Mouse (Mus musculus) thymus, adult 2 months (tissue): ENCODE data around the gene Adgrb3. TPM values are rescaled to one million over a fixed set of nuclear protein-coding genes. Genes with fewer than 3 reads are reported as not detected.
"Not testable (repeated sequence)": the region's sequence is repeated elsewhere in the genome, so short reads cannot be mapped to it uniquely, and the experiment has no call there.

Experiments used
- DNase-seq: peaks from one replicate; pipeline ENCODE4 v3.0.0; 2021
- H3K27ac ChIP-seq: fragments of 200-500 bp; 2 replicates; pipeline ENCODE4 v1.5.1; 2012; ENCODE audit warnings: low read length, control low read depth; ENCODE audit not compliant: control insufficient read depth, insufficient read depth
- H3K27me3 ChIP-seq: fragments of 200-500 bp; 2 replicates; pipeline ENCODE4 v1.6.1; 2012; ENCODE audit warnings: mild to moderate bottlenecking, low read length, moderate library complexity, mixed read lengths; ENCODE audit not compliant: control insufficient read depth, insufficient read depth
- H3K36me3 ChIP-seq: fragments of 200-500 bp; 2 replicates; pipeline ENCODE4 v1.6.1; 2012; ENCODE audit warnings: mild to moderate bottlenecking, low read length, moderate library complexity; ENCODE audit not compliant: control insufficient read depth, insufficient read depth
- H3K4me1 ChIP-seq: fragments of 200-500 bp; replicated peaks from 2 replicates; pipeline ENCODE4 v1.6.1; 2012; ENCODE audit warnings: low read length; ENCODE audit not compliant: control insufficient read depth, insufficient read depth
- H3K4me3 ChIP-seq: fragments of 200-500 bp; 2 replicates; pipeline ENCODE4 v1.5.1; 2012; ENCODE audit warnings: mild to moderate bottlenecking, low read length, control low read depth, moderate library complexity; ENCODE audit not compliant: control insufficient read depth, insufficient read depth
- CTCF ChIP-seq: fragments of 200-500 bp; IDR thresholded peaks from 2 replicates; pipeline ENCODE4 v1.5.1; 2012; ENCODE audit warnings: mild to moderate bottlenecking, control low read depth, low read length, moderate library complexity, borderline replicate concordance; ENCODE audit not compliant: control insufficient read depth, poor library complexity, insufficient read depth; ENCODE audit errors: extremely low read depth
- POLR2A ChIP-seq: fragments of 200-500 bp; IDR thresholded peaks from 2 replicates; pipeline ENCODE4 v1.6.1; 2012; ENCODE audit warnings: mild to moderate bottlenecking, low read length, control low read depth, moderate library complexity; ENCODE audit not compliant: control insufficient read depth, poor library complexity, insufficient read depth; ENCODE audit errors: extremely low read depth
- WGBS: fragments of 180-500 bp; shearing (Covaris S2); methylation state at CpG from one replicate; pipeline ENCODE4 v1.1.7; 2018; 5-methylcytosine and 5-hydroxymethylcytosine counted together
- polyA plus RNA-seq: library from polyadenylated mRNA; depleted of rRNA; stranded (reverse); fragments of >200 nt; gene quantifications from 2 replicates; pipeline ENCODE4 v1.2.3, GENCODE M21; 2012

The Adgrb3 gene
- polyA plus RNA-seq, 1 experiment = 0.05 TPM

DNA sequence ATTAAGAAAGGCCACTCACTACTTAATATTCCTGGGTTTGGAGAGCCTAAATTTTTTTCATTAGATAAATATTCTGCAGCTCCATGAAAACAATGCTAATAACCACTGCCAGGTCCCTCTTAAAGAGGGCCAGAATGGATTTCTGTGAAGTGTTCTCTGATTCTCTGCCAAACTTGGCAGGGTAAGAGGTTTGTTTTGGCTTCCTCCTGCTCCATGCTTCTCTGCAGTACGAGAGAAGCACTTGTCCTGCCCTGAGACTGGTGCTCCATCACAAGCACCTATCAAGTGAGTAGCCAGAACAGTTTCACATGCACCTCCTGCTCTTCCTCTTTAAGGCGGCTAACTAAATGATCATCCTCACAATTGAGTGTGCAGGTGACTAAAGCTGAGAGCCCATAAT is 771.9 kb downstream of the Adgrb3 start:
- H3K36me3 ChIP-seq = no peaks in the 10 kb centered on the region
- no peaks in the 10 kb centered on the region for H3K4me1 ChIP-seq
- no peak overlapping the region for H3K4me3 ChIP-seq
- WGBS = 63% methylated on average over 2 of the region's 2 CpGs
- H3K27ac ChIP-seq = no peak overlapping the region
- H3K27me3 ChIP-seq = no peaks in the 10 kb centered on the region
- DNase-seq = no peak
- TF ChIP-seq POLR2A (no peak), CTCF (no peak)

GRCm38 (mm10) chr1:25057212-25057611 is 772.3 kb downstream of the Adgrb3 start:
- no peak overlapping the region for H3K27ac ChIP-seq
- DNase-seq = no peak
- TF ChIP-seq POLR2A = no peak
- TF ChIP-seq CTCF = no peak
- 93% methylated on average over 6 of the region's 6 CpGs for WGBS
- H3K4me3 ChIP-seq = no peak overlapping the region
- H3K27me3 ChIP-seq = no peaks in the 10 kb centered on the region
- no peaks in the 10 kb centered on the region for H3K36me3 ChIP-seq
- no peaks in the 10 kb centered on the region for H3K4me1 ChIP-seq

- TF ChIP-seq CTCF (no peak), POLR2A (no peak)
- Histone ChIP-seq H3K4me3 (no peak overlapping the region), H3K27me3 (no peaks in the 10 kb centered on the region), H3K4me1 (no peaks in the 10 kb centered on the region), H3K27ac (no peak overlapping the region), H3K36me3 (no peaks in the 10 kb centered on the region)
- DNase-seq = no peak
- 86% methylated on average over 4 of the region's 4 CpGs for WGBS
These were observed 787.4 kb downstream of the Adgrb3 start for GRCm38 (mm10) chr1:25042091-25042490.

DNA sequence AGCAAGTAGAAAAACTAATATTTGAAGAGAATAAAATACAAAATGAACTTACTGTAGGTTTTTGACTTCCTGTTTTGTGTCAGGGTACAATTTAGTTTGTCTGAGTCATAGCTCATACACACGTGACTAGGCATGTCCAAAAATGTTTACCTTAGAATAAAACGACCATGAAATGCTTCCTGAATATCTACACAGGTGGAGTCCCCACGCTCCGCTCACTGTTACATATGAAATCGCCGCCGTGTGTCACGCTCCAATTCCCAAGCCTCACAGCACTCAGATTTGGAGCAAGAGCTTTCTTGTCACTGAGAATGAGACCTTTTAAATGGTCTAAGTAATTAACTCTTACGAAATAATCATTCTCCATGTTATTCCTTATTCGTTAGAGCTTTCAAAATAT is 795.3 kb downstream of the Adgrb3 start:
- WGBS = 81% methylated on average over 10 of the region's 10 CpGs
- H3K27ac ChIP-seq = no peak overlapping the region
- no peaks in the 10 kb centered on the region for H3K36me3 ChIP-seq
- TF ChIP-seq POLR2A (no peak), CTCF (no peak)
- H3K4me3 ChIP-seq = no peak overlapping the region
- H3K27me3 ChIP-seq = no peaks in the 10 kb centered on the region
- H3K4me1 ChIP-seq = no peaks in the 10 kb centered on the region
- no peak for DNase-seq

DNA sequence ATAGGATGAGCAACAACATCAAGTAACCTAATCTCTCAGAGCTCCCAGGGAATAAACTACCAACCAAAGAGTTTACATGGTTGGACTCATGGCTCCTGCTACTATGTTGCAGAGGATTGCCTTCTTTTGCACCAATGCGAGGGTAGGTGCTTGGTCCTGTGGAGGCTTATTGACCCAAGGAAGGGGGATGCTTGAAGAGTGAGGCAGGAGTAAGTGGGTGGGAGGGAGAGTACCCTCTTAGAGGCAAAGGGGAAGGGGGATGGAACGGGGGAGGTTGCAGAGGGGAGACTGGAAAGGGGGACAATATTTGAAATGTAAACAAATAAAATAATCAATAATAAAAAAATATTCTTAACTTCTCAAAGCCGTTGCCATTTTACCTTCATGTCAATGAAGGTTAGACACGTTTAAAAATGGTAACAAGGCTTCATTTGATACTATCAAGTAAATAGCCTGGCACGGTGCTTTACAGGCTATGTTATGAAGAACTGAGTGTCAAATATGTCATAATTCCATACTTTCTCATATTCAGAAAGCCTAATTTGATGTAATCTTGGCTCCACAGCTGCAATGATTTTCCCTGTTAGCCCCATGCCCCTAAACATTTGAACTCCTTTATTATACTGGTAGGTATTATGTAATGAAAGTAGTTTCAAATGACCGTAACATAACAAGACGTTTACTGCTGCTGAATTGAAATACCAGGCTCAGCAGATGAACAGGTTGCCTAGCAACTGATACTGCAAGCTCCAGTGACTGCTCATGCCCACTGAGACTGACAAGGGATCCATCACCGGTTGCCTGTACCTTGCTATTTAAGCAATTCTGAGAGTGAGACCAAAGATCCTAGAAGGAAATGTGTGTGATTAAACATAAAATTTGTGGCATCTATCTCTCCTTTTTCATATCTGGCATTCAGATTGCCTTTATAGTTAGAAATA is 796.1 kb downstream of the Adgrb3 start:
- no peak overlapping the region for H3K27ac ChIP-seq
- no peaks in the 10 kb centered on the region for H3K27me3 ChIP-seq
- no peak overlapping the region for H3K4me3 ChIP-seq
- WGBS = 81% methylated on average over 8 of the region's 8 CpGs
- no peaks in the 10 kb centered on the region for H3K4me1 ChIP-seq
- H3K36me3 ChIP-seq = no peaks in the 10 kb centered on the region
- TF ChIP-seq POLR2A (no peak), CTCF (no peak)
- DNase-seq = no peak

DNA sequence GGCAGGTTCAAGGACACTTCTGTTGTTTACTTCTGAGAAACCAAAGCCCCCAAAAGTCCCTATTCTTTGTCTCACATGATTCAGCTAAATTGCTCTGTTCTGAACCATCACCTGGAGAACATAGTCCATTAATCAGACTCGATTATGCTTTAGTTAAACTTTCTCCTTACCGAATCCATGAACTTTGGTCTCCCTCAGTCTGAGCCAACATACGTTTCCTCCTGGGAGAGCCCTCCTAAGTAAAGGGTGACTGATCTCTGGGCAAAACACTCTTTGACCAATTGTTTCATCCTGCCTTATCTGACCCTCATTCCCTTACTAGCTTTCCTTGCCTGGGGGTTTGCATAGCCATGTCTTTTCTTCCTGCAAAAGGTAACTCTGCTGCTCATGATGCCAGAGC is 806.4 kb downstream of the Adgrb3 start:
- no peaks in the 10 kb centered on the region for H3K4me1 ChIP-seq
- no peaks in the 10 kb centered on the region for H3K36me3 ChIP-seq
- no peak for TF ChIP-seq CTCF
- no peak overlapping the region for H3K4me3 ChIP-seq
- 81% methylated on average over 3 of the region's 3 CpGs for WGBS
- DNase-seq = no peak
- no peak overlapping the region for H3K27ac ChIP-seq
- no peaks in the 10 kb centered on the region for H3K27me3 ChIP-seq

DNA sequence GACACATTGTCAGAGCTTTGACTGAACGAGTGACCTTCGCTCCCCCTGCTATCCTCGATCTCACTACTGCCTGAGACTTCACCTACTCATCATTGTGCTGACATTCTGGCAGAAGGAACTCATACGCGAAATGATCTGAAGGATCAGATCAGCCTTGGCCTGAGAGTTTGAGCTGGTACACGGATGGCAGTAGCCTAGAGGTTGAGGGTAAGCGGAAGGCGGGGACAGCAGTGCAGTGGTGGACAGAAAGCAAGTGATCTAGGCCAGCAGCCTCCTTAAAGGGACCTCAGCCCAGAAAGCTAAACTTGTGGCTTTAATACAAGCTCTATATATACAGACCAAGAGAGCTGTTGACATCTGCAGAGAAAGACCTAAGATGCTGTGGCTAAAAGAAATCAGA is 811.7 kb downstream of the Adgrb3 start:
- H3K36me3 ChIP-seq, H3K4me3 ChIP-seq, H3K27ac ChIP-seq, H3K27me3 ChIP-seq, DNase-seq, H3K4me1 ChIP-seq: not testable (repeated sequence)
- 90% methylated on average over 8 of the region's 8 CpGs for WGBS
